Mouse (Mus musculus) testis, postnatal 10 days (tissue): ENCODE measurements around the gene Mark4.

ENCODE experiments used
- DNase-seq: peaks from one replicate; pipeline ENCODE4 v3.0.0; 2021; ENCODE audit warnings: low spot score

Mark4 gene

GRCm38 (mm10) chr7:19436276-19436675, 22.3 kb downstream of the Mark4 start:
- DNase-seq = no peak

DNA sequence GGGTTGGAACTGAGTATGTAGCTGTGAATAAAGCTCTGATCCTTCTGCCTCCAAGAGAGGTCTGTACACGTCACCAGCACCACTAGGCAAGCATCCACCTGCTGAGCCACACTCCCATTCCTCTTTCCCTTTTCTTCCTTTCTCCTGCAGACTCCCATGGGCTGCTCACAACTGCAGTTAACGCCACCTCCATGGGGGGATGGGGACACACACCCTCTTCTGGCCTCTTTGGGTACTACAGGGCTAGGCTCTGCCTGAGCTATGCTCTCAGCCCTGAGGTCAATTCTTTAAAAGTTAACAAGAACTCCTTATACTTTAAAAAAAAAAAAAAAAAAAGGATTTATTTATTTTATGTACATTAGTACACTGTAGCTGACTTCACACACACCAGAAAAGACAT, 26.1 kb downstream of the Mark4 start:
- no peak for DNase-seq

GRCm38 (mm10) chr7:19430402-19430801, 28.2 kb downstream of the Mark4 start:
- no peak for DNase-seq

DNA sequence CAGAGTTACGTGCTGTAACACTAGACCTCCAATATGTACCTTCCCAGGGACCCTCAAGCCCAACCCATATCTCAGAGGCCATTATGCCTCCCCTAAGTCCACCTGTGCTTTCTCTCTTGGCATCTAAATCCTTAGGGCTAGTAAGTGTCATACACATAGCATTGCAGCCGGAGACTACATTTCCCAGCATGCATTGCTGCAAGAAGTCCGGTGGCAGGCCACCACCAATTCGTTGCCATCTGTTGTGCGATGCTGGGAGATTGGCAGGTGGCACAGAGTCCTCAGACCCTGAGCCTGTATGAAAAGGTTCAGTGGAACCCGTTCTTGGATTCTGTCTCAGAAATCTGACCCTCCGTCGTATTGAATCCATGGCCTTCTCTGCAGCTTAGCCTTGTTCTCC, 28.9 kb downstream of the Mark4 start:
- DNase-seq = no peak

DNA sequence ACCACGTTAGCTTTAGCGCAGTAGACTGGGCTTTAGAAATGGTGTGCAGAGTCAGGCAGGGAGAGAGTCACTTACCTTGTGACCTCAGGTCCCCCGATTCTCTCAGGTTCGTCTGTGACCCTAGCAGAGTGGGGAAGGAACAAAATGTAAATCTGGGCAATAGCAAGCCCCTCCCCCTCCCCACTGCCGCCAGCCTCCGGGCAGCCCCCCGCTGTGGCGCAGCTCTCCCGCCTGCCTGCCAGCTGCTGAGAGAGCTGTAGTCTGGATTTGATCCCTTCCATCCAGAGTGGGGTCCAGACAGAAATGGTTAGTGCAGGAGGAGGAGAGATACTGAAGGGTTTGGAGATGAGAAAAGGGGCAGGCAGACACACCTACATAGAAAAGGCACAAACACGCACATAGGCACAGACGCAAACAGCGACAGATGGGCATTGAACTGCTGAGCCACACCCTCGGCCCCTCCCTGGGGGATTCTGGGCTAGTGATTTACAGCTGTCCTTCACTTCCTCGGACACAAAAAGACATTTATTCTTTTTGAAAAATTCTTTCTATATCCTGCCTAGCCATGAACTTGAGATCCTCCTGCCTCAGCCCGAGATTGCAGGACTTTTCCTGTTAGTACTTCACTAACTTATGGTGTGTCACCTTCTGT, 30.5 kb downstream of the Mark4 start:
- no peak for DNase-seq

GRCm38 (mm10) chr7:19426888-19427287, 31.7 kb downstream of the Mark4 start:
- no peak for DNase-seq

GRCm38 (mm10) chr7:19426349-19426748, 32.3 kb downstream of the Mark4 start:
- DNase-seq = no peak

DNA sequence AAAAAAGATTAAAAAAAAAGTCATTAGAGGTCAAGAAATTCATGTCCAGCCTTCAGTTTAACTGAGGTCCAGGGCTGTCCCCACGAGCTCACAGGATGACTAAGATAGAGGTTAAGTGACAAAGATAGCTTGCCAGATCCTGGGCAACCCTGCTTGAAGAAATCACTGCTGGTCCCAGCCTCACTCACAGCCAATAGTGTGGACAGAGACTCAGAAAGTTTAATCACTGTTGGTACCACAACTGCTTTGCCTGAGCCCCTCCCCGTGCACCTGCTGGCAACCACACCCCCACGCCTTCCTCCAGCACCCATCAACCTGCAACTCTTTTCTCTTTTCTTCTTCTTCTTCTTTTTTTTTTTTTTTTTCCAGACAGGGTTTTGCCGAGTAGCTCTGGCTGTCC, 34.6 kb downstream of the Mark4 start:
- DNase-seq = no peak

GRCm38 (mm10) chr7:19423083-19423482, 35.5 kb downstream of the Mark4 start:
- no peak for DNase-seq

DNA sequence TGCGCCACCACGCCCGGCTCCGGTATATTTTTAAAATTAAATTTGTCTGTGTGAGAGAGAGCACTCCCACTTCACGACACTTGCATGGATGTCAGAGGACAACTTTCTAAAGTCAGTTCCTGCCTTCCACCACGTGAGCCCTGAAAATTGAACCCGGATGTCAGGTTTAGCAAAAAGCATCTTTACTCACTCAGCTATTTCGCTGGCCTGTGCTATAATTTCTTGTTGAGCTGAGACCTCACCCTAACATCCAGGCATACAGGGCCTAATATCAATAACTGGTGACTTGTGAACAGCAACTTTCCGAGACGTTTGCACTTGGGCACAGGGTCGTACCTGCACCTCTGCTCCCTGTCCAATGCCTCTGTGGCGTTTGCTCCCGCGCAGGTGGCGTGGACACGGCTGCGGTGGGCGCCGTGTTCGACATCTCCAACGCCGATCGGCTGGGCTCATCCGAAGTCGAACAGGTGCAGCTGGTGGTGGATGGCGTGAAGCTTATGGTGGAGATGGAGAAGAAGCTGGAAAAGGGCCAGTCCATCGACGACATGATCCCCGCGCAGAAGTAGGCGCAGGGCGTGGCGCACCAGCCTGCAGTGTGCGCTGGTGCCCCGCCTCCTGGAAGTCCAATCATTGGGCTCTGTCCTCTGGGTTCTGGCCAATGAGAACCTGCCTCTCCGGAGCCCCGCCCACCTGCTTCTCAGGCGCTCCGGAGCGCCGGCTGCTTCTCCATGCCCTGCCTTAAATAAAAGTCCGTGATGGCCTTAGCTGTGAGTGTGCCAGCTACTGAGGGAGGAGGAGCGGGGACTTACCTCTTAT, 37.6 kb downstream of the Mark4 start:
- DNase-seq = peak; percentile 95

GRCm38 (mm10) chr7:19420121-19420520, 38.5 kb downstream of the Mark4 start:
- no peak for DNase-seq

GRCm38 (mm10) chr7:19416590-19416989, 42.0 kb downstream of the Mark4 start:
- no peak for DNase-seq

DNA sequence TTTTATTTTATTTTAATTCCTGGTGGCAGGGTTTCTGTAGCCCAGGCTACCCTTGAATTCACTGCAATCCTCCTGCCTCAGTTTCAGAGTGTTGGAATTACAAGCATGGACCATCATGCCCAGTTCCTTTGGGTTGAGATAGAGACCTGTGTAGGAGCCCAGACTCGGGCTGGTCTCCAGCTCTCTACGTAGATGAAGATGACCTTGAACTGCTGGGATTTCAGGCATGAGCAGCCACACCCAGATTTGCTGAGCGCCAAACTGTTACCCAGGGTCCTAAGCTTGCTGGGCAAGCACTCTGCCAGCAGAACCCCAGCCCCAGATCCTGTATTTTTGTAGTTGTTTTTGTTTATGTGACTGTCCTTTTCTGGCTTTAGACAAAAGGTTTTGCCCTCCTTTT, 45.1 kb downstream of the Mark4 start:
- no peak for DNase-seq

- DNase-seq = no peak
These were observed 46.8 kb downstream of the Mark4 start for GRCm38 (mm10) chr7:19411783-19412182.

DNA sequence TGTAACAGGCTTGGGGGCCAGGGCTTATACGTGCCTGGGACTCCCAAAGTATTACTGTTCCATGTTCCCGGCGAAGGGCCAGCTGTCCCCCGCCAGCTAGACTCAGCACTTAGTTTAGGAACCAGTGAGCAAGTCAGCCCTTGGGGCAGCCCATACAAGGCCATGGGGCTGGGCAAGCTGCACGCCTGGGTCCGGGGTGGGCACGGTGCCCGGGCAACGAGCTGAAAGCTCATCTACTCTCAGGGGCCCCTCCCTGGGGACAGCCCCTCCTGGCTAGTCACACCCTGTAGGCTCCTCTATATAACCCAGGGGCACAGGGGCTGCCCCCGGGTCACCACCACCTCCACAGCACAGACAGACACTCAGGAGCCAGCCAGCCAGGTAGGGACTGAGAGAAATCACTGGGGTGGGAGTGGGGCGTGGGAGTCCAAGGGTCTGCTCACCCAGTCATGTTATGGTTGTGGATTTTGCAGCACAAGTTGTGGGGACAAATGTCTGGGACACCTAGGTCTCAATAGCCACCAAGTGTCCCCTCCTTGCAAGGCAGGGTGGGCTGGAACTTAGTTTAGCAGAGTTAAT, 47.8 kb downstream of the Mark4 start:
- peak; percentile 69 for DNase-seq

DNA sequence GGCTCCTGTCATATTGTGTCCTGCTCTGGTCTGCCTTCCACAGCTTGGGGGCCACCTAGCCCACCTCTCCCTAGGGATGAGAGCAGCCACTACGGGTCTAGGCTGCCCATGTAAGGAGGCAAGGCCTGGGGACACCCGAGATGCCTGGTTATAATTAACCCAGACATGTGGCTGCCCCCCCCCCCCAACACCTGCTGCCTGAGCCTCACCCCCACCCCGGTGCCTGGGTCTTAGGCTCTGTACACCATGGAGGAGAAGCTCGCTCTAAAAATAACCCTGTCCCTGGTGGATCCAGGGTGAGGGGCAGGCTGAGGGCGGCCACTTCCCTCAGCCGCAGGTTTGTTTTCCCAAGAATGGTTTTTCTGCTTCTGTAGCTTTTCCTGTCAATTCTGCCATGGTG, 48.9 kb downstream of the Mark4 start:
- DNase-seq = no peak

GRCm38 (mm10) chr7:19405417-19405816, 53.2 kb downstream of the Mark4 start:
- DNase-seq = peak; percentile 95

- DNase-seq = no peak
These were observed 54.1 kb downstream of the Mark4 start, which contains the start of gene Ckm for GRCm38 (mm10) chr7:19404476-19404875. Gene Ckm (plus strand): TSS chr7:19404776.

GRCm38 (mm10) chr7:19403731-19404296, 54.8 kb downstream of the Mark4 start, which contains the start of gene Klc3:
Gene Klc3 (minus strand): TSS chr7:19404104.
- DNase-seq = peak; percentile 79

- no peak for DNase-seq
These were observed 56.0 kb downstream of the Mark4 start for GRCm38 (mm10) chr7:19402535-19403112.

DNA sequence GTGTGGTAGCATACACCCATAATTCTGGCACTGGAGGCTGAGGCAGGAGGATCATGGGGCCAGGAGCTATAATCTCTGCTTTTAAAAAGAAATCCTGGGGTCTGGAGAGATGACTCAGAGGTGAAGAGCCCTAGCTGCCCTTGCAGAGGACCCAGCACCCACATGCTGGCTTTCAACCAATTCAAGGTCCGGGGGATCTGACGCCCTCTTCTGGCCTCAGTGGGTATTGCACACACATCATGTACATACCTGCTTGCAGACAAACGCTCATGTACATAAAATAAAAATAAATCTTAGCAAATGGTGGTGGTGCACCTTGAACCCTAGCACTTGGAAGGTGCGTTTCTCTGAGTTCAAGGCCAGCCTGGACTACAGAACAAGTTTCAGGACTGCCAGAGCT, 57.7 kb downstream of the Mark4 start:
- DNase-seq = no peak

GRCm38 (mm10) chr7:19399496-19400280, 58.9 kb downstream of the Mark4 start:
- DNase-seq = peak; percentile 76
